Mouse (Mus musculus): ENCODE data around the gene Phf21a.

The Phf21a gene

GRCm38 (mm10) chr2:92174265-92174664 is 81.3 kb downstream of the Phf21a start:
- TF ChIP-seq CTCF (conservative IDR thresholded peaks at IDR 0.05; ENCODE audit: low read length) (no peak), NANOG (IDR thresholded peaks at IDR 0.05; ENCODE audit: borderline replicate concordance, low read length) (no peak), POU5F1 (IDR thresholded peaks at IDR 0.05; ENCODE audit: borderline replicate concordance, low read length) (no peak)
- Histone ChIP-seq H3K36me3 (ENCODE audit: insufficient read depth, low read length) (no peaks in the 10 kb centered on the region), H3K4me3 (replicated peaks; ENCODE audit: low read length) (no peak overlapping the region), H3K27me3 (ENCODE audit: insufficient read depth, low read length) (no peaks in the 10 kb centered on the region), H3K9me3 (ENCODE audit: low read length) (no peaks in the 10 kb centered on the region), H3K4me1 (replicated peaks; ENCODE audit: low read depth, low read length) (peaks cover 8% of the 10 kb centered on the region)

GRCm38 (mm10) chr2:92175002-92175401 is 82.1 kb downstream of the Phf21a start:
- Histone ChIP-seq H3K27me3 (ENCODE audit: insufficient read depth, low read length) (no peaks in the 10 kb centered on the region), H3K4me3 (replicated peaks; ENCODE audit: low read length) (no peak overlapping the region), H3K9me3 (ENCODE audit: low read length) (no peaks in the 10 kb centered on the region), H3K36me3 (ENCODE audit: insufficient read depth, low read length) (no peaks in the 10 kb centered on the region), H3K4me1 (replicated peaks; ENCODE audit: low read depth, low read length) (peaks cover 15% of the 10 kb centered on the region)
- no peak for TF ChIP-seq CTCF (conservative IDR thresholded peaks at IDR 0.05; ENCODE audit: low read length)
- no peak for TF ChIP-seq NANOG (IDR thresholded peaks at IDR 0.05; ENCODE audit: borderline replicate concordance, low read length)
- no peak for TF ChIP-seq POU5F1 (IDR thresholded peaks at IDR 0.05; ENCODE audit: borderline replicate concordance, low read length)

- Histone ChIP-seq H3K4me3 (replicated peaks; ENCODE audit: low read length) (no peak overlapping the region), H3K27me3 (ENCODE audit: insufficient read depth, low read length) (no peaks in the 10 kb centered on the region), H3K36me3 (ENCODE audit: insufficient read depth, low read length) (no peaks in the 10 kb centered on the region), H3K9me3 (ENCODE audit: low read length) (no peaks in the 10 kb centered on the region), H3K4me1 (replicated peaks; ENCODE audit: low read depth, low read length) (peaks cover 13% of the 10 kb centered on the region)
- no peak for TF ChIP-seq CTCF (conservative IDR thresholded peaks at IDR 0.05; ENCODE audit: low read length)
- no peak for TF ChIP-seq POU5F1 (IDR thresholded peaks at IDR 0.05; ENCODE audit: borderline replicate concordance, low read length)
- no peak for TF ChIP-seq NANOG (IDR thresholded peaks at IDR 0.05; ENCODE audit: borderline replicate concordance, low read length)
Observed at GRCm38 (mm10) chr2:92176292-92176691, 83.4 kb downstream of the Phf21a start.

GRCm38 (mm10) chr2:92182146-92182756 is 89.3 kb downstream of the Phf21a start:
- Histone ChIP-seq H3K36me3 (ENCODE audit: insufficient read depth, low read length) (no peaks in the 10 kb centered on the region), H3K4me1 (replicated peaks; ENCODE audit: low read depth, low read length) (peaks cover 39% of the 10 kb centered on the region), H3K9me3 (ENCODE audit: low read length) (no peaks in the 10 kb centered on the region), H3K27me3 (ENCODE audit: insufficient read depth, low read length) (no peaks in the 10 kb centered on the region), H3K4me3 (replicated peaks; ENCODE audit: low read length) (peak overlapping the region; percentile 88)
- TF ChIP-seq CTCF (conservative IDR thresholded peaks at IDR 0.05; ENCODE audit: low read length) (no peak), POU5F1 (IDR thresholded peaks at IDR 0.05; ENCODE audit: borderline replicate concordance, low read length) (no peak), NANOG (IDR thresholded peaks at IDR 0.05; ENCODE audit: borderline replicate concordance, low read length) (no peak)

- H3K36me3 ChIP-seq (ENCODE audit: insufficient read depth, low read length): no peaks in the 10 kb centered on the region
- TF ChIP-seq NANOG (IDR thresholded peaks at IDR 0.05; ENCODE audit: borderline replicate concordance, low read length) (no peak), POU5F1 (IDR thresholded peaks at IDR 0.05; ENCODE audit: borderline replicate concordance, low read length) (no peak), CTCF (conservative IDR thresholded peaks at IDR 0.05; ENCODE audit: low read length) (no peak)
- no peaks in the 10 kb centered on the region for H3K27me3 ChIP-seq (ENCODE audit: insufficient read depth, low read length)
- peaks cover 41% of the 10 kb centered on the region for H3K4me1 ChIP-seq (replicated peaks; ENCODE audit: low read depth, low read length)
- peak overlapping the region; percentile 88 for H3K4me3 ChIP-seq (replicated peaks; ENCODE audit: low read length)
- H3K9me3 ChIP-seq (ENCODE audit: low read length): no peaks in the 10 kb centered on the region
Observed at GRCm38 (mm10) chr2:92182981-92183501, 90.1 kb downstream of the Phf21a start.

GRCm38 (mm10) chr2:92183613-92184076 is 90.7 kb downstream of the Phf21a start:
- H3K27me3 ChIP-seq (ENCODE audit: insufficient read depth, low read length): no peaks in the 10 kb centered on the region
- no peaks in the 10 kb centered on the region for H3K9me3 ChIP-seq (ENCODE audit: low read length)
- H3K36me3 ChIP-seq (ENCODE audit: insufficient read depth, low read length): no peaks in the 10 kb centered on the region
- H3K4me1 ChIP-seq (replicated peaks; ENCODE audit: low read depth, low read length): peaks cover 41% of the 10 kb centered on the region
- TF ChIP-seq POU5F1 (IDR thresholded peaks at IDR 0.05; ENCODE audit: borderline replicate concordance, low read length) (no peak), NANOG (IDR thresholded peaks at IDR 0.05; ENCODE audit: borderline replicate concordance, low read length) (no peak), CTCF (conservative IDR thresholded peaks at IDR 0.05; ENCODE audit: low read length) (no peak)
- peak overlapping the region; percentile 88 for H3K4me3 ChIP-seq (replicated peaks; ENCODE audit: low read length)

- TF ChIP-seq NANOG (IDR thresholded peaks at IDR 0.05; ENCODE audit: borderline replicate concordance, low read length): no peak
- TF ChIP-seq POU5F1 (IDR thresholded peaks at IDR 0.05; ENCODE audit: borderline replicate concordance, low read length): no peak
- TF ChIP-seq CTCF (conservative IDR thresholded peaks at IDR 0.05; ENCODE audit: low read length): no peak
- Histone ChIP-seq H3K4me1 (replicated peaks; ENCODE audit: low read depth, low read length) (peaks cover 41% of the 10 kb centered on the region), H3K36me3 (ENCODE audit: insufficient read depth, low read length) (no peaks in the 10 kb centered on the region), H3K4me3 (replicated peaks; ENCODE audit: low read length) (peak overlapping the region; percentile 88), H3K27me3 (ENCODE audit: insufficient read depth, low read length) (no peaks in the 10 kb centered on the region), H3K9me3 (ENCODE audit: low read length) (no peaks in the 10 kb centered on the region)
Observed at GRCm38 (mm10) chr2:92184077-92184921, 91.4 kb downstream of the Phf21a start.

GRCm38 (mm10) chr2:92185062-92185765 is 92.3 kb downstream of the Phf21a start:
- H3K27me3 ChIP-seq (ENCODE audit: insufficient read depth, low read length): no peaks in the 10 kb centered on the region
- H3K9me3 ChIP-seq (ENCODE audit: low read length): no peaks in the 10 kb centered on the region
- no peak for TF ChIP-seq CTCF (conservative IDR thresholded peaks at IDR 0.05; ENCODE audit: low read length)
- TF ChIP-seq NANOG (IDR thresholded peaks at IDR 0.05; ENCODE audit: borderline replicate concordance, low read length): no peak
- TF ChIP-seq POU5F1 (IDR thresholded peaks at IDR 0.05; ENCODE audit: borderline replicate concordance, low read length): no peak
- H3K4me1 ChIP-seq (replicated peaks; ENCODE audit: low read depth, low read length): peaks cover 34% of the 10 kb centered on the region
- H3K36me3 ChIP-seq (ENCODE audit: insufficient read depth, low read length): no peaks in the 10 kb centered on the region
- peak overlapping the region; percentile 88 for H3K4me3 ChIP-seq (replicated peaks; ENCODE audit: low read length)

All from E14TG2a.4 (cell line).